Mouse (Mus musculus) kidney, adult 2 months (tissue): ENCODE results near the gene Krt13.

Experiments used
- CTCF ChIP-seq: fragments of 200-500 bp; conservative IDR thresholded peaks from 2 replicates; pipeline ENCODE4 v1.5.1; 2011; ENCODE audit warnings: low read depth, mild to moderate bottlenecking, control low read depth, low read length, moderate library complexity, mixed read lengths; ENCODE audit not compliant: insufficient read depth, insufficient read length
- POLR2A ChIP-seq: fragments of 200-500 bp; IDR thresholded peaks from one replicate; pipeline ENCODE4 v1.6.1; 2011; ENCODE audit warnings: low read depth, low read length, control low read depth

DNA sequence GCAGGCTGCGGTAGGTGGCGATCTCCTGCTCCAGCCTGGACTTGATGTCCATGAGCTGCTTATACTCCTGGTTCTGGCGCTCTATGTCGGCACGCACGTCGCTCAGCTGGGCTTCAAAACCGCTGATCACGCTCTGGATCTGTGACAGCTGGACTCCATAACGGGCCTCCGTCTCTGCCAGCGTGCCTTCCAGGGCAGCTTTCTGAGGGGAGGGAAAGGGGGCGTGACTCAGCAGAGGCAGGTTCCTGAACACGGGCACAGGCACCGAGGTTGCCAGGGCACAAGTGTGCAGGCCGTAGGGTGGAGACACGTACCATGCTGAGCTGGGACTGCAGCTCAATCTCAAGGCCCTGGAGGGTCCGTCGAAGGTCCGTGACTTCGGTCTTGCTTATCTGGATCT is 19.6 kb upstream of the Krt13 start:
- TF ChIP-seq CTCF (no peak), POLR2A (no peak)
